Mouse (Mus musculus): ENCODE data around the gene Cnpy2.

GRCm38 (mm10) chr10:128336597-128336996 is 14.3 kb downstream of the Cnpy2 start:
- TF ChIP-seq POLR2A (IDR thresholded peaks at IDR 0.05; ENCODE audit: extremely low read depth, insufficient read depth, low read length) (no peak), CTCF (IDR thresholded peaks at IDR 0.05; ENCODE audit: extremely low read depth, insufficient read depth, low read length) (no peak)
